Mouse (Mus musculus) embryonic facial prominence, embryonic 15.5 days (tissue): ENCODE results near the gene Gsc2. TPM values are rescaled to one million over a fixed set of nuclear protein-coding genes. Genes with fewer than 3 reads are reported as not detected.

Source experiments
- ATAC-seq: fragments of 200-750 bp; cut with Nextera tagmentation; 2 replicates; pipeline ENCODE4 v1.8.0; 2017; ENCODE audit warnings: low read depth, moderate TSS enrichment; ENCODE audit not compliant: insufficient number of reproducible peaks, low FRiP score, low TSS enrichment
- H3K27ac ChIP-seq: fragments of 300-500 bp; sonication (generic); replicated peaks from 2 replicates; pipeline ENCODE4 v1.5.1; 2015; ENCODE audit warnings: mild to moderate bottlenecking, inconsistent platforms
- H3K27me3 ChIP-seq: fragments of 300-500 bp; sonication (generic); 2 replicates; pipeline ENCODE4 v1.6.1; 2015; ENCODE audit warnings: inconsistent platforms
- H3K36me3 ChIP-seq: fragments of 300-500 bp; sonication (generic); 2 replicates; pipeline ENCODE4 v1.6.1; 2015; ENCODE audit warnings: mild to moderate bottlenecking, inconsistent platforms
- H3K4me1 ChIP-seq: fragments of 300-500 bp; sonication (generic); 2 replicates; pipeline ENCODE4 v1.6.1; 2015; ENCODE audit warnings: inconsistent platforms
- H3K4me2 ChIP-seq: fragments of 300-500 bp; sonication (generic); replicated peaks from 2 replicates; pipeline ENCODE4 v1.6.1; 2015; ENCODE audit warnings: mild to moderate bottlenecking, inconsistent platforms
- H3K4me3 ChIP-seq: fragments of 300-500 bp; sonication (generic); replicated peaks from 2 replicates; pipeline ENCODE4 v1.5.1; 2015; ENCODE audit warnings: mild to moderate bottlenecking, inconsistent platforms
- H3K9ac ChIP-seq: fragments of 300-500 bp; sonication (generic); 2 replicates; pipeline ENCODE4 v1.6.1; 2015; ENCODE audit warnings: inconsistent platforms
- H3K9me3 ChIP-seq: fragments of 300-500 bp; sonication (generic); replicated peaks from 2 replicates; pipeline ENCODE4 v1.6.1; 2016; ENCODE audit warnings: inconsistent platforms
- WGBS: fragments of 180-500 bp; shearing (Covaris S2); methylation state at CpG from one replicate; pipeline ENCODE4 v1.1.7; 2015; 5-methylcytosine and 5-hydroxymethylcytosine counted together
- polyA plus RNA-seq: library from polyadenylated mRNA; unstranded; fragments of >200 nt; fragmentation: Nextera tagmentation; extraction: Ambion mirVana; gene quantifications from 2 replicates; pipeline ENCODE4 v1.2.1, GENCODE M21; 2015

Gene Gsc2
- polyA plus RNA-seq, 1 experiment from 2014 or later = not detected

DNA sequence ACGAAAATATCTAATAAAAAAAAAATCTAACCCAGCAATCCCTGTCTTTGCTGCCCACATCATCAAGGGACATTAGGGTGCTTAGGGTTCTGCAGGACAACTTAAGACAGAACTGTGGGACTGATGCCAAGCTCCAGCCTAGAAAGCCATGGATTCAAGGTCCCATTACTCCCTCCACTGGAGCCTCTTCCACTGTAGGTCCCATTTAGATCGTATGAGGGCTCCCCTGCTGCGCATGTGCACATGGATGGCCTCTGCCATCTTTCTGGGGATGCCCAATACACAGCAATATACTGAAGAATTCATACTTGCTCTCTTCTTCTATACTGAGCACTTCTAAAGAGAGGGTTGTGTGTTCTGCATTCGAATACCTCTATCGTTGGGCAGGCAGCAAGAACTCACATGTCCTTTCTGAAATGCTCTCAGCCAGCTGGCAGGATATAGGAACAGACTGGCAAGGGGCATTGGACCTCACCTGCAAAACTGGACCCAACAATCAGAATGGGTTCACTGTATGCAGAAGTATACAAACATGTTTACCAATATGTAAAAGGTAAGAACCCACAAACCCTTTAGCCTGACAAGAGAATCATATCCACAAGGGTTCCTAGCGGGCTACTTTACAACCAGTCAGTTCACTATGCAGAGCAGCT, 25.0 kb downstream of the Gsc2 start:
- H3K27ac ChIP-seq = no peak overlapping the region
- H3K9me3 ChIP-seq = no peaks in the 10 kb centered on the region
- 81% methylated on average over 6 of the region's 6 CpGs for WGBS
- peak overlapping the region; percentile 88 for H3K4me3 ChIP-seq
- H3K4me2 ChIP-seq = peak overlapping the region; percentile 72
- H3K36me3 ChIP-seq = no peaks in the 10 kb centered on the region
- no peaks in the 10 kb centered on the region for H3K27me3 ChIP-seq
- H3K4me1 ChIP-seq = peaks cover 24% of the 10 kb centered on the region
- no peak overlapping the region for H3K9ac ChIP-seq
- no peak for ATAC-seq

DNA sequence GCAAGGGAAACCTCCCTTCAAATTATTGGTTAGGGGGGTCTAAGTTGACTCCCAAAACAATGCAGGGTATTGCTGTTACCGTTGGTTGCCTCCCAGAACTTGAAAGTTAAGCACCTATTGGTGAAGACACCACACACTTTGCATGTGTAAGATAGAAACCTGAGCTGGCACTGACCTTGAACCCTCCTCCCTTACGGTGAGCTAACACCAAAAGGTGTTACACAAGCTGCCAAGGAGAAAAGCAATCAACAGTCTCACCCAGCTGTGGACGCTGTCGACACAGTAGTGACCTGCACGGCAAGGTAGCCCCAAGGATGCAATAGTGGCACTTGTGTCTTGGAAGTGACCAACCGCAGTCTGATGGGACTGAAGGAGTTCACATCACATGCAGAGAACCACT, 30.7 kb downstream of the Gsc2 start:
- Histone ChIP-seq H3K4me2 (no peak overlapping the region), H3K27me3 (no peaks in the 10 kb centered on the region), H3K4me1 (peaks cover 14% of the 10 kb centered on the region), H3K36me3 (no peaks in the 10 kb centered on the region; the same call in 1 of the 2 replicates), H3K27ac (no peak overlapping the region), H3K4me3 (no peak overlapping the region), H3K9ac (no peak overlapping the region), H3K9me3 (no peaks in the 10 kb centered on the region)
- 87% methylated on average over 6 of the region's 6 CpGs for WGBS
- ATAC-seq = no peak

DNA sequence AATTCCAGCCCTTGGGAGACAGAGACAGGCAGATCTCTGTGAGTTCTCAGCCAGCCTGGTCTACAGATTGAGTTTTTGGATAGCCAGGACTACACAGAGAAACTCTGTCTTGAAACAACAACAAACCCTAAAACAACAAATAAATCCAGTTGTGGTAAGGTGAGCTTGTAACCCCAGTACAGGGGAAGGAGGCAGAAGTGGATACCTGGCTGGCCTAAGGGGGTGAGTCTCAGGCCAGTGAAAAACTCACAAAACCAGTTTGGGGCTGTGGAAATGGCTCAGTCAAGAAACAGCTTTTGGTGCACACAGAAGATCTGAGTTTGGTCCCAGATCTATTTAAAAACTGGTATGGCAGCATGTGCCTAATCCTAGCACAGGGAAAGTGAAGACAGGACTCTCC, 32.7 kb downstream of the Gsc2 start:
- ATAC-seq = 0 out of 2 replicates have a peak, but pooled peaks have one; percentile 20
- no peaks in the 10 kb centered on the region; the same call in 1 of the 2 replicates for H3K36me3 ChIP-seq
- H3K27me3 ChIP-seq = no peaks in the 10 kb centered on the region

DNA sequence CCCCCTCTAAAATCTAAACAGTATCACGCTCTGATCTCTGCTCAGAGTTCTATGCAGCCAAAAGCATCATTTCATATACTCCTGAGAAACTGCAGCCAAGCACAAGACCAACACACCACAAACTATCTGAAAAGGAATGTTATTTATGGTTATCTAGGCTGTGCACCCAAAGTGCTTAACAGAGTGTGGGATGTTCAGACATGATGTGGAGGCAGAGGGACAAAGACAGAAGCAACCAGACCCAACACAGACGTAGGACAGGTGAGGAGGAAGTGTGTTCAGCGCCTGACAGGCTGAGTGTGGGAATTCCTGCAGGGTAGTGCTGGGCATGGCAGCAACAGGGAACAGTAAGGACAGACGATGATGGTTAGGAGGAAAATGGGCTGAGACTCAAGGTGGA, 35.3 kb downstream of the Gsc2 start:
- H3K36me3 ChIP-seq = no peaks in the 10 kb centered on the region; the same call in 1 of the 2 replicates
- no peak overlapping the region for H3K4me2 ChIP-seq
- no peaks in the 10 kb centered on the region for H3K27me3 ChIP-seq
- no peak overlapping the region for H3K27ac ChIP-seq
- 86% methylated on average over 4 of the region's 4 CpGs for WGBS
- ATAC-seq = no peak
- no peaks in the 10 kb centered on the region for H3K9me3 ChIP-seq
- H3K4me1 ChIP-seq = peaks cover 14% of the 10 kb centered on the region
- no peak overlapping the region for H3K4me3 ChIP-seq
- H3K9ac ChIP-seq = no peak overlapping the region

More for the DNA sequence above, 32.7 kb downstream of the Gsc2 start:
- Histone ChIP-seq H3K4me1 (peaks cover 14% of the 10 kb centered on the region), H3K4me2 (no peak overlapping the region), H3K9me3 (no peaks in the 10 kb centered on the region), H3K4me3 (no peak overlapping the region), H3K9ac (no peak overlapping the region), H3K27ac (no peak overlapping the region)

DNA sequence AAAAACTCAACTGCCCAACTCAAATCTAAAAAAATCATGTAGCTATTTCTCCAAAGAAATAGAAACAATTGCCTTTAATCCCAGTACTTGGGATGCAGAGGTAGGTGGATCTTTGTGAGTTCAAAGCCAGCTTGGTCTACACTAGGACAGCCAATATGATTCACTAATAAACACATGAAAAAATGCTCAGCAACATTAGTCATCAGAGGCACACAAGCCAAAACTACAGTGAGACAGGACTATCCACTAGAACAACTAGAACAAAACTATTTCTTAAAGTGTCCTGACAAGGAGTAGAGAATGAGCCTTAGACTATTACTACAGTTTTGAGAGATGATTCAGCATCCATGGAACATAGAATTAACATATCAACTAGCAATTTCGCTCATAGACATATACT, 38.8 kb downstream of the Gsc2 start:
- no peak for ATAC-seq
- Histone ChIP-seq H3K36me3 (peaks cover 16% of the 10 kb centered on the region), H3K9ac (no peak overlapping the region), H3K4me3 (no peak overlapping the region), H3K27me3 (no peaks in the 10 kb centered on the region), H3K9me3 (no peaks in the 10 kb centered on the region), H3K4me2 (no peak overlapping the region), H3K4me1 (no peaks in the 10 kb centered on the region), H3K27ac (no peak overlapping the region)
- WGBS = 93% methylated on average over 1 of the region's 1 CpGs

DNA sequence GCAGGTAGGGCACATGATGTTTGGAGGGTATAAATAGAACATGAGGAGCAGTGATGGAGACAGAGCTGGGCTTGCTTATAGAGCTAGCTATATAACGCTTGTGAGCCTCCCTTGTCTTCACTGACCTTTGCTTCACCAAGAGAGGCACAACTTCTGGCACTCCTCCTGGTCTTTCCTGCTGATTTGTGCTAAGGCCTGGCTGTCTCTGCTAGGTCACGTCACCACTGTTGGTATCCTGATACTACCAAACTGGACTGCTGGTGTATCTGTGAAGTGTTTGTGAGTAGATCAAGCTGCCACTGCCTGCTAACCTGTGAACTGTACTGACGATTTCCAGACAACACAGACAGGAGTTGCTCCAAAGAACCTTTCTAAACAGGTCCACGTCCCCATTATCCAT, 39.7 kb downstream of the Gsc2 start:
- H3K4me3 ChIP-seq = no peak overlapping the region
- no peaks in the 10 kb centered on the region for H3K9me3 ChIP-seq
- no peaks in the 10 kb centered on the region for H3K27me3 ChIP-seq
- no peaks in the 10 kb centered on the region for H3K4me1 ChIP-seq
- H3K4me2 ChIP-seq = no peak overlapping the region
- ATAC-seq = no peak
- no peak overlapping the region for H3K27ac ChIP-seq
- 78% methylated on average over 4 of the region's 4 CpGs for WGBS
- H3K9ac ChIP-seq = no peak overlapping the region
- H3K36me3 ChIP-seq = peaks cover 23% of the 10 kb centered on the region

DNA sequence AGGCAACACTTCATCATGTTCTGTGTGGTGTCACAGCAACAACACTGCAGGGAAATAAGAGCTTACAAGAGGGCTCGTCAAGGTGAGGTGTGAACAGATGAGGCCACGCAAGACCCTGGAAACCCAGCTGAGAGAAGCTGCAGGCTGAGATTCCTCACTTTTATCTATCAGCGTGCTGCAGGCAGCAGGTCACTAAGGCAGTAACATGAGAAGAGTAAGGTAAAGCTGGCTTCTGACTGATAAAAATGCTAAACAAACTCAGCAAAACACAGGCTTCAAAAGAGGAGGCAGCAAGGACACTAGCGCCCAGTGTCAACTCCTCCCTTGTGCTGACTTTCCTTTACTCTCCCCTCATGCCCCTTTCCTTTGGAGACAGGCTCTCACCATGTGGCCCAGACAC, 41.9 kb downstream of the Gsc2 start:
- Histone ChIP-seq H3K27ac (no peak overlapping the region), H3K4me1 (no peaks in the 10 kb centered on the region), H3K4me2 (no peak overlapping the region), H3K36me3 (peaks cover 36% of the 10 kb centered on the region), H3K4me3 (no peak overlapping the region), H3K9me3 (no peaks in the 10 kb centered on the region), H3K9ac (no peak overlapping the region), H3K27me3 (no peaks in the 10 kb centered on the region)
- ATAC-seq = no peak
- 62% methylated on average over 4 of the region's 4 CpGs for WGBS

DNA sequence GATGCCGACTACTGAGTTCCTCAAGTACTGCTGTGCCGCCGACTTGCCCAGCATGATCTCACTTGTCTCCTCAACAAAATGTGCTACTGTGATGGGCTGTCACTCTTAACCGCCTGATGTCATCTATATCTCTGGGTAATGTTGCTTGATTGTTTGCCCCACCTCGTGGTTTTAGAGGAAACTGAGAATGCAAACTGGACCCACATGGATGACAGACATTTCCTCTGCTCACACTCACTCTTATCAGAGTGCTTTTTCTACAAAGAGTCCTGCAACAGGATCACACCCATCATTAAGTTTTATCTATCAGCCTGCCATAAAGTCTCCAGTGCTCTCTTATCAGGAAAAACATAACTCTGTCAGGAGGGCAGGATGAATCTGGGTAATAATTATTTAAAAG, 43.6 kb downstream of the Gsc2 start:
- H3K9ac ChIP-seq = no peak overlapping the region
- no peaks in the 10 kb centered on the region for H3K4me1 ChIP-seq
- H3K27me3 ChIP-seq = no peaks in the 10 kb centered on the region
- H3K4me3 ChIP-seq = no peak overlapping the region
- 72% methylated on average over 5 of the region's 5 CpGs for WGBS
- no peak overlapping the region for H3K27ac ChIP-seq
- no peak overlapping the region for H3K4me2 ChIP-seq
- H3K36me3 ChIP-seq = peaks cover 38% of the 10 kb centered on the region
- ATAC-seq = no peak
- H3K9me3 ChIP-seq = no peaks in the 10 kb centered on the region

DNA sequence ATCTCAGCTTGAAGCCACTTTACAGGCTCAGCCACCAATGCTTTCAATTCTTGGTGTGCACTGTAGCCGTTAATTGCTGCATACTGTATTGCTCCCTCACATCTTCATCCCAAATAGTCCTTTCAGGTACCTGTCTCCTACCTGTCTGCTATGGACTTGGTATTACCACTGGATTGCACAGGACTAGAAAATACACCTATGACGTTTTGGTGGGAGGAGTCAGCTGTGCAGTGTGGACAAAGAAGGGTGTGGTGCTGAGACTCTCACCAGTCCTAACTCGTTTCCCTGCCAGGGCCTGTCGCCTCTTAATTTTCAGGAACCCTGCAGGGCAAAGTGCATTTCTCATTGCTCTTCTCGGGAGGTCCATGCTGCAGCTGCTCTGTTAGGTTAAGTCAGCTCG, 49.1 kb downstream of the Gsc2 start:
- 60% methylated on average over 6 of the region's 6 CpGs for WGBS

DNA sequence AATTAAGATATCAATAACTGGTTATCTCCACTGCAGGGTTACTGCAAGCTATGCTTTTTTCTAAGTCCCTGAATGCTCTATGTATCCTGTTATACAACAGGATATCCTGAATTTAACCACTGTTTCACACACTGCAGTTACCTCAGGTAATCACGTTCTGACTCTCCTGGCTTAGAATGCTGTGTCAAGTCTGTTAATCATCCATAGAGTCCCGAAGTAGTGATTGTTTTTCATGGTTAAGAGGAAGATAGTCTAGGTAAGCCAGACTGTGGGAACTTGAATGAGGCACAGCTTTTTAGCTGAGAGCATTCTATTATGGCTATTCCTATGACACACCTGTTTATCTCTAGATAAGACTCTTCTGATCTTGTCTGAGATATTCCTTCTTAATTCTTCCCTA, 49.6 kb downstream of the Gsc2 start:
- H3K36me3 ChIP-seq = peaks cover 38% of the 10 kb centered on the region
- H3K4me3 ChIP-seq = no peak overlapping the region
- no peak for ATAC-seq
- H3K4me1 ChIP-seq = no peaks in the 10 kb centered on the region
- H3K27ac ChIP-seq = 0 out of 2 replicates have a peak overlapping the region, but pooled peaks have one; percentile 5
- H3K27me3 ChIP-seq = no peaks in the 10 kb centered on the region
- H3K9me3 ChIP-seq = no peaks in the 10 kb centered on the region
- 81% methylated on average over 2 of the region's 2 CpGs for WGBS
- H3K4me2 ChIP-seq = no peak overlapping the region
- no peak overlapping the region for H3K9ac ChIP-seq

More for the DNA sequence above, 49.1 kb downstream of the Gsc2 start:
- Histone ChIP-seq H3K27ac (0 out of 2 replicates have a peak overlapping the region, but pooled peaks have one; percentile 5), H3K4me1 (no peaks in the 10 kb centered on the region), H3K9ac (no peak overlapping the region), H3K27me3 (no peaks in the 10 kb centered on the region), H3K9me3 (no peaks in the 10 kb centered on the region), H3K36me3 (peaks cover 39% of the 10 kb centered on the region), H3K4me3 (no peak overlapping the region), H3K4me2 (no peak overlapping the region)
- no peak for ATAC-seq
